Mouse (Mus musculus) forebrain, postnatal 0 days (tissue): Measurements from ENCODE around the gene 4930438A08Rik. TPM values are rescaled to one million over a fixed set of nuclear protein-coding genes. Genes with fewer than 3 reads are reported as not detected.

Experiments used
- ATAC-seq: fragments of 200-750 bp; cut with Nextera tagmentation; 2 replicates; pipeline ENCODE4 v1.8.0; 2017; ENCODE audit warnings: mild to moderate bottlenecking, moderate library complexity
- DNase-seq: peaks from one replicate; pipeline ENCODE4 v3.0.0-alpha.2; 2015
- H3K27ac ChIP-seq: fragments of 300-500 bp; sonication (generic); 2 replicates; pipeline ENCODE4 v1.5.1; 2014; ENCODE audit warnings: low read depth, mild to moderate bottlenecking, antibody characterized with exemption, low read length, moderate library complexity, mixed read lengths
- H3K27me3 ChIP-seq: fragments of 300-500 bp; sonication (generic); 2 replicates; pipeline ENCODE4 v1.6.1; 2014; ENCODE audit warnings: mild to moderate bottlenecking, low read length, mixed read lengths; ENCODE audit not compliant: insufficient read depth
- H3K36me3 ChIP-seq: fragments of 300-500 bp; sonication (generic); 2 replicates; pipeline ENCODE4 v1.6.1; 2014; ENCODE audit warnings: mild to moderate bottlenecking, moderate library complexity; ENCODE audit not compliant: insufficient read depth
- H3K4me1 ChIP-seq: fragments of 300-500 bp; sonication (generic); 2 replicates; pipeline ENCODE4 v1.6.1; 2014; ENCODE audit warnings: antibody characterized with exemption; ENCODE audit not compliant: insufficient read depth
- H3K4me2 ChIP-seq: fragments of 300-500 bp; sonication (generic); 2 replicates; pipeline ENCODE4 v1.6.1; 2014; ENCODE audit warnings: low read depth, mild to moderate bottlenecking, moderate library complexity
- H3K4me3 ChIP-seq: fragments of 300-500 bp; sonication (generic); 2 replicates; pipeline ENCODE4 v1.5.1; 2014; ENCODE audit warnings: low read depth, low read length, mixed read lengths
- H3K9ac ChIP-seq: fragments of 300-500 bp; sonication (generic); 2 replicates; pipeline ENCODE4 v1.6.1; 2014; ENCODE audit warnings: mild to moderate bottlenecking
- H3K9me3 ChIP-seq: fragments of 300-500 bp; sonication (generic); 2 replicates; pipeline ENCODE4 v1.6.1; 2016; ENCODE audit warnings: low read length
- CTCF ChIP-seq: sonication (generic); IDR thresholded peaks from 2 replicates; pipeline ENCODE4 v1.5.1; 2016; ENCODE audit warnings: antibody characterized with exemption, control low read depth, low read depth
- WGBS: fragments of 180-500 bp; shearing (Covaris S2); extraction: QIAGEN DNeasy Blood & Tissue Kit; methylation state at CpG from one replicate; pipeline ENCODE4 v1.1.7; 2014; 5-methylcytosine and 5-hydroxymethylcytosine counted together
- polyA plus RNA-seq: library from polyadenylated mRNA; unstranded; fragments of >200 nt; fragmentation: Nextera tagmentation; extraction: Ambion mirVana; gene quantifications from 2 replicates; pipeline ENCODE4 v1.2.1, GENCODE M21; 2015
- total RNA-seq: library from RNA; depleted of rRNA; stranded (reverse); fragments of >200 nt; gene quantifications from 2 replicates; pipeline ENCODE4 v1.2.3, GENCODE M21; 2014

The 4930438A08Rik gene
- total and polyA plus RNA-seq, 2 experiments from 2014 or later = not detected

GRCm38 (mm10) chr11:58308661-58309060 lies 34.1 kb downstream of the 4930438A08Rik start:
- Histone ChIP-seq H3K4me2 (no peak overlapping the region), H3K4me1 (peaks cover 7% of the 10 kb centered on the region), H3K4me3 (no peak overlapping the region), H3K9ac (no peak overlapping the region), H3K9me3 (no peaks in the 10 kb centered on the region), H3K36me3 (0 out of 2 replicates have a peak, but pooled peaks cover 9% of the 10 kb centered on the region), H3K27me3 (no peaks in the 10 kb centered on the region), H3K27ac (no peak overlapping the region)
- 97% methylated on average over 9 of the region's 9 CpGs for WGBS
- DNase-seq (no peak), ATAC-seq (no peak)
- TF ChIP-seq CTCF = no peak

GRCm38 (mm10) chr11:58314069-58314468 lies 39.5 kb downstream of the 4930438A08Rik start:
- no peaks in the 10 kb centered on the region for H3K9me3 ChIP-seq
- 80% methylated on average over 6 of the region's 6 CpGs for WGBS
- ATAC-seq = no peak
- H3K4me2 ChIP-seq = no peak overlapping the region
- H3K27me3 ChIP-seq = no peaks in the 10 kb centered on the region
- no peak for DNase-seq
- no peak overlapping the region for H3K9ac ChIP-seq
- H3K4me1 ChIP-seq = no peaks in the 10 kb centered on the region
- no peak overlapping the region for H3K27ac ChIP-seq
- TF ChIP-seq CTCF = no peak
- H3K4me3 ChIP-seq = no peak overlapping the region
- H3K36me3 ChIP-seq = peaks cover 38% of the 10 kb centered on the region

GRCm38 (mm10) chr11:58315536-58316168 lies 41.1 kb downstream of the 4930438A08Rik start:
- H3K27ac ChIP-seq = no peak overlapping the region
- ATAC-seq = no peak
- TF ChIP-seq CTCF = no peak
- no peak overlapping the region for H3K4me2 ChIP-seq
- peaks cover 41% of the 10 kb centered on the region for H3K36me3 ChIP-seq
- no peaks in the 10 kb centered on the region for H3K27me3 ChIP-seq
- no peak overlapping the region for H3K4me3 ChIP-seq
- no peaks in the 10 kb centered on the region for H3K4me1 ChIP-seq
- no peak overlapping the region for H3K9ac ChIP-seq
- WGBS = 95% methylated on average over 5 of the region's 5 CpGs
- no peak for DNase-seq
- H3K9me3 ChIP-seq = no peaks in the 10 kb centered on the region

- Histone ChIP-seq H3K4me2 (no peak overlapping the region), H3K4me1 (no peaks in the 10 kb centered on the region), H3K27me3 (no peaks in the 10 kb centered on the region), H3K9me3 (no peaks in the 10 kb centered on the region), H3K9ac (no peak overlapping the region), H3K4me3 (no peak overlapping the region), H3K27ac (no peak overlapping the region), H3K36me3 (peaks cover 39% of the 10 kb centered on the region)
- 84% methylated on average over 17 of the region's 17 CpGs for WGBS
- TF ChIP-seq CTCF = no peak
- no peak for DNase-seq
- no peak for ATAC-seq
Observed at GRCm38 (mm10) chr11:58316344-58316743, 41.7 kb downstream of the 4930438A08Rik start.

DNA sequence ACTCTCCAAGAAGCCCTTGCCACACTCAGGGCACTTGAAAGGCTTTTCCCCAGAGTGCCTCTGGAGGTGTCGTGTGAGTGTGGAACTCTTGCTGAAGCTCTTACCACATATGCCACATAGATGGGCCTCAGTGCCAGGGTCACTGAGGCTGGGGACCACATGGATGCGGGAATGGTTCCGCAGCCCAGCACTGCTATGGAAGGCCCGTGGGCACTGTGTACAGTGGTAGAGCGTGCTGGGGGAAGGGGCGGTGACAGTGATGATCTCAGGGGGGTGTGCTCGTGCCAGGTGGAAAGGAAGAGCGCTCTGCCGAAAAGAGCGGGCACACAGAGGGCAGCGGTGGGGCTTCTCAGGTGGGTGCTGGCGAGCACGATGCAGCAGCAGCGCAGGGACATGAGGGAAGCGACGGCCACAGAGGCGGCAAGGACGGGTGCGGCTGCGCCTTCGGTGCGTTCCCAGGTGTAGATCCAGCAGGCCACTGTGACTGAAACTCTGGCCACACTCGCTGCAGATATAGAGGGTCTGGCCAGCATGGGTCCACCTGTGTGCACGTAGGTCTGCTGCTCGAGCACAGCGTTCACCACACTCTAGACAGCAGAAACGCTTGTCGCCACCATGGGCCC lies 42.3 kb downstream of the 4930438A08Rik start:
- peaks cover 35% of the 10 kb centered on the region for H3K36me3 ChIP-seq
- H3K27ac ChIP-seq = no peak overlapping the region
- no peaks in the 10 kb centered on the region for H3K4me1 ChIP-seq
- DNase-seq (no peak), ATAC-seq (peak; percentile 37; the same call in 1 of the 2 replicates)
- WGBS = 73% methylated on average over 28 of the region's 28 CpGs
- no peak overlapping the region for H3K4me3 ChIP-seq
- H3K9ac ChIP-seq = no peak overlapping the region
- TF ChIP-seq CTCF = no peak
- no peaks in the 10 kb centered on the region for H3K27me3 ChIP-seq
- no peaks in the 10 kb centered on the region for H3K9me3 ChIP-seq
- H3K4me2 ChIP-seq = no peak overlapping the region

DNA sequence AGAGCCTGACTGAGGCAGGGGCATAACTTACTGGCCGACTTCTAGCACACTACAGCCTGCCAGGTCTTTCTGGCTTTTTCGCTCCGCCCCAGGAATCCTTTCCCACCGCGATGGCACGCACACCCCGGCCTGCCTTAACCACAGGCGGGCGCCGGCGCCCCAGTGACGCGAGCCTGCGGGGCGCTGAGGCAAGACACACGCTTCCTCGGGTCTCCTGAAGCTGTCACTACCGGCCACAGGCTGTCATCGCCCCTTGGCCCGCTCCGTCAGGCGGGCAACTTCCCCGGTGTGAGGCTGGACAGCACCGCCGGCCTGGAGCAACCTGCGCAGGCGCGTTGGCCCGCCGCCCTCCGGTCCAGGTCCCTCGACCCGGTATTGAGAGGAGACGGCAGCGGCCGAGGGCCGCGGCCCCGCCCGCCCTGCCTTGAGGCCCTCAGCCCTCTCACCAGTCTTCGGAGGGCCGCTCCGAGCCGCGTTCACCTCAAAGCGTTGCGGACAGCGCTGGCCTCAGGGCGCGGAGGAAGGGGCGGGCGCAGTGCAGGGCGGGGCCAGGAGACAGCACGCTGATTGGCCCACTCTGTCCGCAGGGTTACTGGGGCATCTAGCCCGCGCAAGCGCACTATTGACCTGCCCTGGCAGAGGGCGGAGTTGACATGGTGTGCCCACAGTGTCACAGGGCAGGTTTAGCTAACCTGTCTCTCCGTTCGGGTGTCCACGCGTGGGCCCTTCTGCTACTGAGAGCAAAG lies 48.4 kb downstream of the 4930438A08Rik start:
- peaks cover 13% of the 10 kb centered on the region for H3K4me1 ChIP-seq
- WGBS = 2% methylated on average over 63 of the region's 63 CpGs
- TF ChIP-seq CTCF = peak; percentile 27; the same call in 1 of the 2 replicates

More for the DNA sequence above, 48.4 kb downstream of the 4930438A08Rik start:
- Histone ChIP-seq H3K4me2 (peak overlapping the region; percentile 96), H3K9me3 (no peaks in the 10 kb centered on the region), H3K27me3 (no peaks in the 10 kb centered on the region), H3K4me3 (peak overlapping the region; percentile 94), H3K27ac (peak overlapping the region; percentile 95), H3K9ac (peak overlapping the region; percentile 95), H3K36me3 (peaks cover 10% of the 10 kb centered on the region)
- ATAC-seq (peak; percentile 99), DNase-seq (peak; percentile 96)
